Mouse (Mus musculus): ENCODE data around the gene Reln. TPM values are rescaled to one million over a fixed set of nuclear protein-coding genes. Genes with fewer than 3 reads are reported as not detected.

Reln gene
- total and polyA plus RNA-seq, 2 experiments, result 40.5 to 78.3 TPM

- no peak for DNase-seq (ENCODE audit: extremely low read depth, low read depth, low spot score)
- WGBS, result 67% methylated on average over 8 of the region's 8 CpGs
- TF ChIP-seq CTCF (IDR thresholded peaks at IDR 0.05; ENCODE audit: low read depth, low read length) (no peak), POLR2A (IDR thresholded peaks at IDR 0.05; ENCODE audit: extremely low read depth, insufficient read depth, low read length) (no peak)
- Histone ChIP-seq H3K4me3 (ENCODE audit: insufficient read depth, low read depth, low read length) (no peak overlapping the region), H3K9ac (ENCODE audit: low read depth, low read length) (no peak overlapping the region), H3K79me2 (ENCODE audit: control insufficient read depth, insufficient read depth, low read length) (no peaks in the 10 kb centered on the region), H3K4me1 (ENCODE audit: control insufficient read depth, insufficient read depth, low read length) (no peaks in the 10 kb centered on the region; the same call in 1 of the 2 replicates), H3K27ac (replicated peaks; ENCODE audit: insufficient read depth, low read depth, low read length) (no peak overlapping the region), H3K36me3 (ENCODE audit: control insufficient read depth, insufficient read depth, low read length) (no peaks in the 10 kb centered on the region), H3K27me3 (ENCODE audit: control insufficient read depth, insufficient read depth, low read length) (peaks cover 6% of the 10 kb centered on the region; the same call in 1 of the 2 replicates)
Observed at GRCm38 (mm10) chr5:21866750-21867149, 477.8 kb downstream of the Reln start.

- no peak overlapping the region for H3K27ac ChIP-seq (replicated peaks; ENCODE audit: insufficient read depth, low read depth, low read length)
- 20% methylated on average over 6 of the region's 6 CpGs for WGBS
- H3K9ac ChIP-seq (ENCODE audit: low read depth, low read length), result no peak overlapping the region
- H3K27me3 ChIP-seq (ENCODE audit: control insufficient read depth, insufficient read depth, low read length), result peaks cover 6% of the 10 kb centered on the region; the same call in 1 of the 2 replicates
- H3K4me3 ChIP-seq (ENCODE audit: insufficient read depth, low read depth, low read length), result no peak overlapping the region
- no peak for DNase-seq (ENCODE audit: extremely low read depth, low read depth, low spot score)
- no peaks in the 10 kb centered on the region for H3K36me3 ChIP-seq (ENCODE audit: control insufficient read depth, insufficient read depth, low read length)
- no peaks in the 10 kb centered on the region for H3K79me2 ChIP-seq (ENCODE audit: control insufficient read depth, insufficient read depth, low read length)
- TF ChIP-seq CTCF (IDR thresholded peaks at IDR 0.05; ENCODE audit: low read depth, low read length) (no peak), POLR2A (IDR thresholded peaks at IDR 0.05; ENCODE audit: extremely low read depth, insufficient read depth, low read length) (no peak)
- H3K4me1 ChIP-seq (ENCODE audit: control insufficient read depth, insufficient read depth, low read length), result no peaks in the 10 kb centered on the region; the same call in 1 of the 2 replicates
Observed at GRCm38 (mm10) chr5:21866311-21866712, 478.2 kb downstream of the Reln start.

- WGBS, result 7% methylated on average over 29 of the region's 29 CpGs
- H3K4me1 ChIP-seq (ENCODE audit: control insufficient read depth, insufficient read depth, low read length), result no peaks in the 10 kb centered on the region; the same call in 1 of the 2 replicates
- no peaks in the 10 kb centered on the region for H3K79me2 ChIP-seq (ENCODE audit: control insufficient read depth, insufficient read depth, low read length)
- no peak within 1 kb of the TSS for H3K9ac ChIP-seq (ENCODE audit: low read depth, low read length)
- peaks cover 6% of the 10 kb centered on the region; the same call in 1 of the 2 replicates for H3K27me3 ChIP-seq (ENCODE audit: control insufficient read depth, insufficient read depth, low read length)
- TF ChIP-seq POLR2A (IDR thresholded peaks at IDR 0.05; ENCODE audit: extremely low read depth, insufficient read depth, low read length) (no peak), CTCF (IDR thresholded peaks at IDR 0.05; ENCODE audit: low read depth, low read length) (no peak)
- H3K27ac ChIP-seq (replicated peaks; ENCODE audit: insufficient read depth, low read depth, low read length), result no peak within 1 kb of the TSS
- H3K36me3 ChIP-seq (ENCODE audit: control insufficient read depth, insufficient read depth, low read length), result no peaks in the 10 kb centered on the region
- H3K4me3 ChIP-seq (ENCODE audit: insufficient read depth, low read depth, low read length), result no peak within 1 kb of the TSS
- DNase-seq (ENCODE audit: extremely low read depth, low read depth, low spot score), result no peak
Observed at GRCm38 (mm10) chr5:21865346-21866107, 479.0 kb downstream of the Reln start, which contains the start of gene Slc26a5. Gene Slc26a5 (minus strand): TSS chr5:21865604.

- Histone ChIP-seq H3K9ac (ENCODE audit: low read depth, low read length) (no peak overlapping the region), H3K27me3 (ENCODE audit: control insufficient read depth, insufficient read depth, low read length) (no peaks in the 10 kb centered on the region), H3K27ac (replicated peaks; ENCODE audit: insufficient read depth, low read depth, low read length) (no peak overlapping the region), H3K36me3 (ENCODE audit: control insufficient read depth, insufficient read depth, low read length) (no peaks in the 10 kb centered on the region), H3K4me1 (ENCODE audit: control insufficient read depth, insufficient read depth, low read length) (no peaks in the 10 kb centered on the region), H3K79me2 (ENCODE audit: control insufficient read depth, insufficient read depth, low read length) (no peaks in the 10 kb centered on the region), H3K4me3 (ENCODE audit: insufficient read depth, low read depth, low read length) (no peak overlapping the region)
- 82% methylated on average over 7 of the region's 7 CpGs for WGBS
- no peak for DNase-seq (ENCODE audit: extremely low read depth, low read depth, low spot score)
- no peak for TF ChIP-seq CTCF (IDR thresholded peaks at IDR 0.05; ENCODE audit: low read depth, low read length)
- no peak for TF ChIP-seq POLR2A (IDR thresholded peaks at IDR 0.05; ENCODE audit: extremely low read depth, insufficient read depth, low read length)
Observed at GRCm38 (mm10) chr5:21858653-21859052, 485.8 kb downstream of the Reln start.

- Histone ChIP-seq H3K27me3 (ENCODE audit: control insufficient read depth, insufficient read depth, low read length) (no peaks in the 10 kb centered on the region), H3K9ac (ENCODE audit: low read depth, low read length) (no peak overlapping the region), H3K79me2 (ENCODE audit: control insufficient read depth, insufficient read depth, low read length) (no peaks in the 10 kb centered on the region), H3K27ac (replicated peaks; ENCODE audit: insufficient read depth, low read depth, low read length) (no peak overlapping the region), H3K4me3 (ENCODE audit: insufficient read depth, low read depth, low read length) (no peak overlapping the region), H3K36me3 (ENCODE audit: control insufficient read depth, insufficient read depth, low read length) (no peaks in the 10 kb centered on the region), H3K4me1 (ENCODE audit: control insufficient read depth, insufficient read depth, low read length) (no peaks in the 10 kb centered on the region)
- no peak for DNase-seq (ENCODE audit: extremely low read depth, low read depth, low spot score)
- TF ChIP-seq CTCF (IDR thresholded peaks at IDR 0.05; ENCODE audit: low read depth, low read length) (no peak), POLR2A (IDR thresholded peaks at IDR 0.05; ENCODE audit: extremely low read depth, insufficient read depth, low read length) (no peak)
- 49% methylated on average over 10 of the region's 10 CpGs for WGBS
Observed at GRCm38 (mm10) chr5:21851679-21852340, 492.7 kb downstream of the Reln start.

All from liver, adult 2 months (tissue).